Mouse (Mus musculus) MEL (cell line): Measurements from ENCODE around the gene Thoc5. TPM values are rescaled to one million over a fixed set of nuclear protein-coding genes. Genes with fewer than 3 reads are reported as not detected.

ENCODE experiments used
- DNase-seq: peaks from one replicate; pipeline ENCODE4 v3.0.0; 2011; ENCODE audit warnings: low read depth, low spot score
- H3K27ac ChIP-seq: 2 replicates; pipeline ENCODE4 v1.5.1; 2012; ENCODE audit warnings: low read depth, mild to moderate bottlenecking, control low read depth, low read length, moderate library complexity; ENCODE audit not compliant: control insufficient read depth
- H3K27me3 ChIP-seq, 2 experiments: fragments of 150-350 bp in 1 of 2; sonication (generic) in 1 of 2; 2 replicates each; pipeline ENCODE4 v1.6.1; 2012; ENCODE audit warnings: low read length in 2 of 2, mild to moderate bottlenecking in 2 of 2, improper control_type of control experiment in 1 of 2, moderate library complexity in 1 of 2; ENCODE audit not compliant: insufficient read depth in 2 of 2, control insufficient read depth in 1 of 2
- H3K36me3 ChIP-seq, 2 experiments: 2 replicates each; pipeline ENCODE4 v1.6.1; 2012 to 2014; ENCODE audit warnings: low read length in 2 of 2, improper control_type of control experiment in 1 of 2, inconsistent platforms in 1 of 2, mild to moderate bottlenecking in 1 of 2; ENCODE audit not compliant: insufficient read depth in 2 of 2, control insufficient read depth in 1 of 2
- H3K4me1 ChIP-seq, 2 experiments: fragments of 150-350 bp in 1 of 2; sonication (generic) in 1 of 2; 2 replicates each; pipeline ENCODE4 v1.6.1; 2012; ENCODE audit warnings: low read length in 2 of 2, improper control_type of control experiment in 1 of 2, mild to moderate bottlenecking in 1 of 2; ENCODE audit not compliant: insufficient read depth in 2 of 2, control insufficient read depth in 1 of 2
- H3K4me3 ChIP-seq, 2 experiments: fragments of 150-350 bp in 1 of 2; sonication (generic) in 1 of 2; 2 replicates each; pipeline ENCODE4 v1.5.1; 2012; ENCODE audit warnings: low read depth in 2 of 2, low read length in 2 of 2, mild to moderate bottlenecking in 2 of 2, moderate library complexity in 2 of 2, control low read depth in 1 of 2, improper control_type of control experiment in 1 of 2; ENCODE audit not compliant: control insufficient read depth in 1 of 2, insufficient read depth in 1 of 2
- H3K79me2 ChIP-seq: 2 replicates; pipeline ENCODE4 v1.6.1; 2012; ENCODE audit warnings: mild to moderate bottlenecking, low read length, moderate library complexity; ENCODE audit not compliant: control insufficient read depth, poor library complexity, insufficient read depth
- H3K9ac ChIP-seq: 2 replicates; pipeline ENCODE4 v1.6.1; 2012; ENCODE audit warnings: low read depth, mild to moderate bottlenecking, control low read depth, low read length, moderate library complexity; ENCODE audit not compliant: control insufficient read depth, poor library complexity, severe bottlenecking
- H3K9me3 ChIP-seq: fragments of 150-350 bp; sonication (generic); replicated peaks from 2 replicates; pipeline ENCODE4 v1.6.1; 2012; ENCODE audit warnings: mild to moderate bottlenecking, low read length, improper control_type of control experiment, moderate library complexity; ENCODE audit not compliant: insufficient read depth
- CTCF ChIP-seq, 3 experiments: IDR thresholded peaks in 2 of 3; conservative IDR thresholded peaks in 1 of 3; 2 replicates each; pipeline ENCODE4 v1.5.1; 2011 to 2012; ENCODE audit warnings: low read length in 3 of 3, low read depth in 2 of 3, mild to moderate bottlenecking in 2 of 3, improper control_type of control experiment in 1 of 3, inconsistent platforms in 1 of 3, mixed read lengths in 1 of 3, moderate library complexity in 1 of 3; ENCODE audit not compliant: control insufficient read depth in 1 of 3, insufficient read depth in 1 of 3, poor library complexity in 1 of 3, severe bottlenecking in 1 of 3
- ELF1 ChIP-seq: IDR thresholded peaks from 2 replicates; pipeline ENCODE4 v1.6.1; 2014; ENCODE audit warnings: low read depth, mild to moderate bottlenecking, inconsistent platforms, low read length, improper control_type of control experiment, moderate library complexity
- HCFC1 ChIP-seq: IDR thresholded peaks from 2 replicates; pipeline ENCODE4 v1.6.1; 2012; ENCODE audit warnings: low read depth, mild to moderate bottlenecking, inconsistent platforms, low read length, improper control_type of control experiment, moderate library complexity
- NELFE ChIP-seq: IDR thresholded peaks from 2 replicates; pipeline ENCODE4 v1.6.1; 2011; ENCODE audit warnings: low read depth, low read length, improper control_type of control experiment
- POLR2A ChIP-seq, 2 experiments: IDR thresholded peaks; 2 replicates each; pipeline ENCODE4 v1.6.1; 2011 to 2012; ENCODE audit warnings: low read length in 2 of 2, mild to moderate bottlenecking in 2 of 2, control low read depth in 1 of 2, improper control_type of control experiment in 1 of 2, low read depth in 1 of 2, moderate library complexity in 1 of 2; ENCODE audit not compliant: control insufficient read depth in 1 of 2, insufficient read depth in 1 of 2, poor library complexity in 1 of 2
- RAD21 ChIP-seq: IDR thresholded peaks from 2 replicates; pipeline ENCODE4 v1.6.1; 2011; ENCODE audit warnings: mild to moderate bottlenecking, low read depth, low read length, improper control_type of control experiment
- SIN3A ChIP-seq: IDR thresholded peaks from 2 replicates; pipeline ENCODE4 v1.6.1; 2012; ENCODE audit warnings: low read length, improper control_type of control experiment, inconsistent platforms
- SMC3 ChIP-seq: IDR thresholded peaks from 2 replicates; pipeline ENCODE4 v1.6.1; 2011; ENCODE audit warnings: low read depth, low read length, improper control_type of control experiment
- TCF12 ChIP-seq: IDR thresholded peaks from 2 replicates; pipeline ENCODE4 v1.6.1; 2014; ENCODE audit warnings: low read depth, mild to moderate bottlenecking, inconsistent platforms, low read length, improper control_type of control experiment, moderate library complexity
- ZC3H11A ChIP-seq: IDR thresholded peaks from 2 replicates; pipeline ENCODE4 v1.6.1; 2012; ENCODE audit warnings: low read depth, mild to moderate bottlenecking, inconsistent platforms, low read length, improper control_type of control experiment
- ZNF384 ChIP-seq: IDR thresholded peaks from 2 replicates; pipeline ENCODE4 v1.6.1; 2012; ENCODE audit warnings: low read depth, mild to moderate bottlenecking, inconsistent platforms, low read length, improper control_type of control experiment
- polyA plus RNA-seq, 2 experiments: library from polyadenylated mRNA; stranded (reverse) in 1 of 2; unstranded in 1 of 2; fragments of >175 nt in 1 of 2; fragments of >200 nt in 1 of 2; gene quantifications; 2 replicates each; pipeline versions ENCODE4 v1.2.1 to v1.2.4; 2012; ENCODE audit warnings: low replicate concordance in 2 of 2, low read depth in 1 of 2; ENCODE audit not compliant: insufficient read length in 2 of 2, insufficient read depth in 1 of 2, missing spikeins in 1 of 2
- total RNA-seq: library from RNA; depleted of rRNA; stranded (reverse); fragments of 300-350 nt; gene quantifications from 2 replicates; pipeline ENCODE4 v1.2.3, GENCODE M21; 2012; rRNA removed

Gene Thoc5
- total and polyA plus RNA-seq, 3 experiments = 69.1 to 80.4 (median 72.0) TPM

DNA sequence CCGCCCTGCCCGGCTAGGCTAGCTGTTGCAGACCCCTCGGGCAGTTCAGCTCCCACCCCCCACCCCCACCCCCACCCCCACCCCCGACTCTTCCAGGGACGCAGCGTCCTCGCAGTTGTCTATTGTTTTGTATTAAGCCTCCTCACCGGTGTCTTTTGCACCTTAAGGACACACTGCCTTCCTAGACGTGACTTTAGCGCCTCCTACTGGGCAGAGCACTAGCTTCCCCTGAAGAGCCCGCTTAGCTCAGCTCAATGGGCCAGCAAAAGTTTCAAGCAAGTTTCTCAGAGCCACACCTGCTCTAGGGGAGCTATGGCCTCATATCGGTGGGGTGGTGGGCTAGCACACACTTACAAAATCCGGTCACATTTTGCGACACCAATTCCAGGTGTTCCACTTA lies 80.5 kb downstream of the Thoc5 start:
- Histone ChIP-seq H3K9me3 (no peaks in the 10 kb centered on the region), H3K36me3 (peaks cover 0 to 12% of the 10 kb centered on the region in 2 experiments; a peak in 2 of 4 replicates), H3K4me3 (peak overlapping the region in 1 of 2 experiments; percentile 21; a peak in 1 of 4 replicates), H3K27me3 (no peaks in the 10 kb centered on the region), H3K9ac (peak overlapping the region; percentile 68), H3K27ac (no peak overlapping the region), H3K79me2 (no peaks in the 10 kb centered on the region), H3K4me1 (peaks cover 8 to 22% of the 10 kb centered on the region in 2 experiments)
- peak; percentile 96 for DNase-seq
- TF ChIP-seq SIN3A = peak; percentile 71
- TF ChIP-seq POLR2A (IDR thresholded peaks at IDR 0.05; ENCODE audit: control insufficient read depth in 1 of 2, insufficient read depth in 1 of 2, low read depth in 1 of 2, low read length in 2 of 2, poor library complexity in 1 of 2) = no peak
- TF ChIP-seq HCFC1 = peak; percentile 26; the same call in 1 of the 2 replicates
- TF ChIP-seq ZC3H11A = peak; percentile 91
- peak; percentile 95 to 98 (median 97) for TF ChIP-seq CTCF (IDR thresholded peaks at IDR 0.05 in 2 of 3, conservative IDR thresholded peaks at IDR 0.05 in 1 of 3; ENCODE audit: control insufficient read depth in 1 of 3, insufficient read depth in 1 of 3, low read depth in 2 of 3, low read length in 3 of 3, poor library complexity in 1 of 3, severe bottlenecking in 1 of 3)
- peak; percentile 95 for TF ChIP-seq RAD21
- TF ChIP-seq SMC3 = peak; percentile 89
- TF ChIP-seq NELFE = 0 out of 2 replicates have a peak, but pooled peaks have one; percentile 4
- TF ChIP-seq ZNF384 = peak; percentile 41; the same call in 1 of the 2 replicates
- TF ChIP-seq TCF12 = no peak
- 0 out of 2 replicates have a peak, but pooled peaks have one; percentile 10 for TF ChIP-seq ELF1
- TF ChIP-seq, all 39 proteins: peak for 9

Other genes with a start within 250 kb of the Thoc5 start
- gene Uqcr10, start 191.0 kb upstream of the Thoc5 start, total RNA-seq = 1,416 and 1,438 TPM in 2 replicates
- gene Uqcr10, start 191.0 kb upstream of the Thoc5 start, polyA plus RNA-seq = 100 to 1,000 TPM in 1 of 2 experiments, not detected in 1; 598 TPM
- gene Zmat5, start 190.6 kb upstream of the Thoc5 start, total RNA-seq = 39.3 and 40.1 TPM in 2 replicates
- gene Zmat5, start 190.6 kb upstream of the Thoc5 start, polyA plus RNA-seq = 10 to 100 TPM in 1 of 2 experiments, not detected in 1; 36.9 TPM
- 0.23 TPM in 2 replicates for gene Cabp7, start 148.5 kb upstream of the Thoc5 start, total RNA-seq
- not detected for gene Cabp7, start 148.5 kb upstream of the Thoc5 start, polyA plus RNA-seq
- gene Nf2, start 45.8 kb upstream of the Thoc5 start, total RNA-seq = 70.3 and 73.6 TPM in 2 replicates
- 100 to 1,000 TPM in 1 of 2 experiments, 10 to 100 TPM in 1; 95.6 to 246 TPM for gene Nf2, start 45.8 kb upstream of the Thoc5 start, polyA plus RNA-seq
- 13.7 and 14.9 TPM in 2 replicates for gene Nipsnap1, start 21.4 kb upstream of the Thoc5 start, total RNA-seq
- gene Nipsnap1, start 21.4 kb upstream of the Thoc5 start, polyA plus RNA-seq = 10 to 100 TPM in 1 of 2 experiments, not detected in 1; 22.9 TPM
- gene Nefh, start 52.7 kb downstream of the Thoc5 start, total RNA-seq = not detected in 2 replicates
- under 1 TPM in 1 of 2 experiments, not detected in 1; 0.03 TPM for gene Nefh, start 52.7 kb downstream of the Thoc5 start, polyA plus RNA-seq
- gene Ap1b1, start 91.5 kb downstream of the Thoc5 start, total RNA-seq = 55.1 and 60.1 TPM in 2 replicates
- 10 to 100 TPM in 1 of 2 experiments, not detected in 1; 79.3 TPM for gene Ap1b1, start 91.5 kb downstream of the Thoc5 start, polyA plus RNA-seq
- 0.23 TPM in 1 of 2 replicates, not detected in the other for gene Rasl10a, start 162.8 kb downstream of the Thoc5 start, total RNA-seq
- 1 to 10 TPM in 1 of 2 experiments, not detected in 1; 1.3 TPM for gene Rasl10a, start 162.8 kb downstream of the Thoc5 start, polyA plus RNA-seq
- gene Gas2l1, start 170.0 kb downstream of the Thoc5 start, total RNA-seq = 41.1 and 43.9 TPM in 2 replicates
- 10 to 100 TPM in 1 of 2 experiments, not detected in 1; 89.0 TPM for gene Gas2l1, start 170.0 kb downstream of the Thoc5 start, polyA plus RNA-seq
- 35.9 TPM in 2 replicates for gene Rhbdd3, start 203.6 kb downstream of the Thoc5 start, total RNA-seq
- 10 to 100 TPM in 1 of 2 experiments, not detected in 1; 55.7 TPM for gene Rhbdd3, start 203.6 kb downstream of the Thoc5 start, polyA plus RNA-seq
- 435 and 452 TPM in 2 replicates for gene Ewsr1, start 203.9 kb downstream of the Thoc5 start, total RNA-seq
- gene Ewsr1, start 203.9 kb downstream of the Thoc5 start, polyA plus RNA-seq = 1,000 to 10,000 TPM in 1 of 2 experiments, 100 to 1,000 TPM in 1; 570 to 1,336 TPM